Mouse (Mus musculus): Measurements from ENCODE around the gene Elof1. TPM values are rescaled to one million over a fixed set of nuclear protein-coding genes. Genes with fewer than 3 reads are reported as not detected.
"Not testable (repeated sequence)": the region's sequence is repeated elsewhere in the genome, so short reads cannot be mapped to it uniquely, and the experiment has no call there.

Elof1 gene
- total RNA-seq, 2 experiments from 2014 or later, result 32.5 to 35.3 TPM

- no peak for DNase-seq
- intact Hi-C loops (cut with DNase I), result no loop called here
Measured at GRCm38 (mm10) chr9:22099922-22100321, 17.1 kb downstream of the Elof1 start.

DNA sequence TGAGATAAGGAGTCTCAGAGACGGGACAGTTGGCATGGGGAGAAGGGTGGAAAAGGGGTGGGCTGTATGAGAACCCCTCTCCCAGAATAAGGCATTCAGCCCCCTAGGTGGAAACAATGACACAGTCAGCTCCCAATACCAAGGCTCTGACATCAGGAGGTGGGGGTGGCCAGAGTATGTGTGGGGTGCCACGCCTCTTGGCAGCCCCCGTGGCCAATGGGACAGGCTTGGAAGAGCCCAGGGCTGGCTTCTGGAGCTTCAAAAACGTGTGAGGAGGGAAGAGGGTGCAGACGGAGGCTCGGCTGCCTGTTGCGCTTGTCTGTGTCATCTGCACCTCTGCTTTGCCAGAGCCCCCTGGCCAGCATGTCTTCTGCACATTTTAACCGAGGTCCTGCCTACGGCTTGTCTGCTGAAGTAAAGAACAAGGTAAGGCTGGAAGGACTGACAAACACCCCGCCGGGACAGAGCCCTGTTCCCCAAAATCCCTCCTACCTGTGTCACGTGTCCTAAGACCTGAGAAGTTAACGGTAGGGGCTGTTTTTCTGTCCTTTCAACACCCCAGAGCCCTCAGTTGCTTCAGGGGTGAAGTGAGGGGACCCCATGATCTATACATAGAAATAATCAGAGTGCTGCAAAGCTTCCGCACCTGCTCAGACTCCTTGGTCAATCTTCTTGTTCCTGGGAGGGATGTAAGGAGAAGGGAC lies 17.8 kb downstream of the Elof1 start, which contains the start of gene Cnn1:
Gene Cnn1 (plus strand): TSS at position 224 of the 704 bp plus-strand sequence.
- no peak for DNase-seq
- intact Hi-C loops (cut with DNase I), result no loop called here

GRCm38 (mm10) chr9:22095854-22096307 lies 21.1 kb downstream of the Elof1 start:
- intact Hi-C loops (cut with DNase I), result no loop called here
- peak; percentile 73 to 80 for DNase-seq

GRCm38 (mm10) chr9:22092746-22093145 lies 24.2 kb downstream of the Elof1 start:
- intact Hi-C loops (cut with DNase I), result no loop called here
- no peak for DNase-seq

- intact Hi-C loops (cut with DNase I), result no loop called here
Measured at GRCm38 (mm10) chr9:22089986-22090385, 27.0 kb downstream of the Elof1 start.

DNA sequence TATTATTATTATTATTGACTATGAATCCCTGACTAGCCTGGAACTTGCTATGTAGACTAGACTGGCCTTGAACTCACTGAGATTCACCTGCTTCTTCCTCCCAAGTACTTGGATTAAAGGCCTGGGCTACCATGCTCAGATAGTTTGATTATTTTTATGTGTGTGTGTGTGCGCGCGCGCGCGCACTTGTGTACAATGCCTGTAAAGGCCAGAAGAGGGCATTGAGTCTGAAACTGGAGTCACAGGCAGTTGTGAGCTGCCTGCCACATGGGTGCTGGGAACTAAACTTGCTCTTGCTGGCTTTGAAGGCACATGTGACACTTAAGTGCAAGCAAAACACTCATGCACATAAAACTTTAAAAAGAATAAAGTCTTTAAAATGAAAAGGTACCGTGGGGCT lies 27.7 kb downstream of the Elof1 start:
- intact Hi-C loops (cut with DNase I), result no loop called here

More at GRCm38 (mm10) chr9:22089986-22090385, 27.0 kb downstream of the Elof1 start:
- DNase-seq, result no peak

GRCm38 (mm10) chr9:22087034-22087618 lies 29.8 kb downstream of the Elof1 start:
- DNase-seq, result no peak
- intact Hi-C loops (cut with DNase I), result no loop called here

More for the DNA sequence above, 27.7 kb downstream of the Elof1 start:
- no peak for DNase-seq

DNA sequence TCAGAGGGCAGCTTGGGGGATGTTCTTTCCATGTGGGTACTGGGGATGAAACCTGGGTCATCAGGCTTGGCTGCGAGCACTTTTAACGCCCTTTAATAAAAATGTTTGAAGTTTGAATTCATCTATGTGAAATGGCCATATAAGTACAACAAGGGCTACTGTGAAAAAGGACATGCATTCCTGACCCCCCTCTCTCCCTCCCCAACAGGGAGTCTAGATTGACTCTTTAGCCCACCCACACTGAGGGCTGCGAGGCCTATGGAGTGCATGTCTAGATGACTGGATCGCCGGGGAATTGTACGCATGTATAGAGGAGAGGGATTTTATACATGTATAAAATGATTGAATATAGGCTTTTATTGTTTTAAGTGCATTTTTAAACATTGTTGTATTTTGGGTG lies 31.0 kb downstream of the Elof1 start:
- DNase-seq, result no peak
- intact Hi-C loops (cut with DNase I), result no loop called here

GRCm38 (mm10) chr9:22085022-22085834 lies 31.7 kb downstream of the Elof1 start, which contains the start of gene Ecsit:
Gene Ecsit, minus strand, starts transcription at chr9:22085438.
- intact Hi-C loops (cut with DNase I), result no loop called here
- peak; percentile 88 to 91 for DNase-seq

GRCm38 (mm10) chr9:22084667-22085021 lies 32.3 kb downstream of the Elof1 start:
- no peak for DNase-seq
- intact Hi-C loops (cut with DNase I), result no loop called here

GRCm38 (mm10) chr9:22076223-22076622 lies 40.7 kb downstream of the Elof1 start:
- intact Hi-C loops (cut with DNase I), result loop anchor here (10.0 kb wide), 1 partner anchor 1621 kb away; no protein-coding TSS in a partner anchor

GRCm38 (mm10) chr9:22075778-22076177 lies 41.2 kb downstream of the Elof1 start:
- intact Hi-C loops (cut with DNase I), result loop anchor here (10.0 kb wide), 1 partner anchor 1621 kb away; no protein-coding TSS in a partner anchor
- DNase-seq, result not testable (repeated sequence)

More at GRCm38 (mm10) chr9:22076223-22076622, 40.7 kb downstream of the Elof1 start:
- no peak for DNase-seq

GRCm38 (mm10) chr9:22072276-22072675 lies 44.7 kb downstream of the Elof1 start:
- intact Hi-C loops (cut with DNase I), result loop anchor here (10.0 kb wide), 1 partner anchor 1617 kb away; no protein-coding TSS in a partner anchor

GRCm38 (mm10) chr9:22070791-22071573 lies 46.0 kb downstream of the Elof1 start, which contains the start of the genes Gm49318 and Zfp653:
Gene Gm49318, minus strand, starts transcription at chr9:22071259.
Gene Zfp653, minus strand, starts transcription at chr9:22071376.
- intact Hi-C loops (cut with DNase I), result loop anchor here (10.0 kb wide), 1 partner anchor 1616 kb away; no protein-coding TSS in a partner anchor
- DNase-seq, result peak; percentile 95 to 97

More at GRCm38 (mm10) chr9:22072276-22072675, 44.7 kb downstream of the Elof1 start:
- no peak for DNase-seq

DNA sequence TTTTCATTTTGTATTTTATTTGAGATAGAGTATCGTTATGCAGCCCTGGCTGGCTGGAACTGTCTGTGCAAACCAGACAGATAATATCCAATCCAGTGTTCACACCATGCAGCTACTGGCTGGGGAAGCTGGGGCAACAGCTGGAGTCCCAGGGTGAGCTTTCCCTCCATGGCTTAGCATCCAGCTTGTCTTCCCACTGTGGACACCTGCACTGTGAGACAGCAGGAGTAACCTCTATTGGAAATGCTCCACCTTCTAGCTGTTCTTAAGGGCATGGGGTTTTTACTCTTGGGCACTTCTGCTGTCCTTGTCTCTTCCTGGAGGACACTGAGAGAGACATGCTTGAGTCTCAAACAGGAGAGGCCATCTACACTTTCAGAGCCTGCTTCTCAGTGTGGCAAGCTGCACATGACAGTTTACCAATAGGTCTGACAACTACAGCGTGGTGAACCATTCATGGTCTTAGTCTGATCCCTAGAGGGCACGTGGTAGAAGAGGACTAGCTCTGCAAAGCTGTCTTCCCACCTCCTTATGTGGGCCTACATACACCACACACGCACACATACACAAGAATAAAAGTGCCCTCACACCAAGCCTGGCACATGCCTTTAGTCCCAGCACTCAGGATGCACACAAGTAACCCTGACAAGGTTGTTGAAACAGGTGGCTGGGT lies 47.0 kb downstream of the Elof1 start:
- intact Hi-C loops (cut with DNase I), result loop anchor here (10.0 kb wide), 1 partner anchor 1615 kb away; no protein-coding TSS in a partner anchor
- no peak for DNase-seq

DNA sequence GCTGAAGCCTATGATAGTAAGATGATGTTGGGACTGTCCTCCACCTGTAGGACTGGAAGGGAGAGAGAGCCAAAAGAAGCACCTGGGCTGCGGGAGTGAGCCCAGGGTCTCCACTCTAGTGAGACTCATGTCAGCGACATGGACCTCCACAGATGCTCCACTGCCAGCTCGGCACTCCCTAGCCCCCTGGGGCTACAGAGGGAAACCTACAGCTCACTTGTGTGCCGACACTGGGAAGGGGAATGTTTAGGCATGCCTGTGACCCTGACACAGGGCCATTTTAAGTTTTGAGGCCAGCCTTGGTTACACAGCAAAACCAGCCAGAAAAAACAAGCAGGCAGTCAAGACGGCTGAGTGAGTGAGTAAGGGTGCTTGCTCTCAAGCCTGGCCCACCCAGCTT lies 49.8 kb downstream of the Elof1 start:
- DNase-seq, result no peak
- intact Hi-C loops (cut with DNase I), result no loop called here

GRCm38 (mm10) chr9:22066433-22066832 lies 50.5 kb downstream of the Elof1 start:
- DNase-seq, result peak in 1 of 2 experiments; percentile 41
- intact Hi-C loops (cut with DNase I), result loop anchor here (1.0 kb wide), 1 partner anchor 77 kb away; no protein-coding TSS in a partner anchor

GRCm38 (mm10) chr9:22065642-22066041 lies 51.3 kb downstream of the Elof1 start:
- intact Hi-C loops (cut with DNase I), result loop anchor here (1.0 kb wide), 1 partner anchor 78 kb away; no protein-coding TSS in a partner anchor
- no peak for DNase-seq

GRCm38 (mm10) chr9:22064341-22064740 lies 52.6 kb downstream of the Elof1 start:
- no peak for DNase-seq
- intact Hi-C loops (cut with DNase I), result no loop called here
